ENCODE assay signal across 28 mouse cellular contexts in genomic region chr3:61582927-61583326, GRCm38 (mm10).
DNase-seq lines count a peak whose midpoint lies in the region; ATAC-seq and TF ChIP-seq lines count a peak whose summit lies in the region.
"Had no signal": no experiment of that assay in that cellular context is flagged by ENCODE, and none has a peak within 500 bp of the region (broad histone marks: within the 10 kb centered on the region; RNA-seq: fewer than 3 reads in every experiment).

No protein-coding gene starts in this region.

- no peaks in the 10 kb centered on the region for H3K36me3 ChIP-seq in midbrain, postnatal 0 days (ENCODE audit: insufficient read depth, low read length)
- H3K36me3 ChIP-seq in midbrain, embryonic 11.5 days (ENCODE audit: control insufficient read depth, insufficient read depth, low read length) = no peaks in the 10 kb centered on the region
- H3K36me3 ChIP-seq in embryonic facial prominence, embryonic 15.5 days = no peaks in the 10 kb centered on the region
- H3K36me3 ChIP-seq: forebrain, embryonic 12.5 days; heart, embryonic 10.5 days; heart, embryonic 15.5 days; neural tube, embryonic 15.5 days had no signal

- no peaks in the 10 kb centered on the region for H3K9me3 ChIP-seq in midbrain, postnatal 0 days (ENCODE audit: low read length)
- H3K9me3 ChIP-seq in midbrain, embryonic 11.5 days (ENCODE audit: control insufficient read depth, low read length) = no peaks in the 10 kb centered on the region
- no peaks in the 10 kb centered on the region for H3K9me3 ChIP-seq in embryonic facial prominence, embryonic 15.5 days (replicated peaks)
- H3K9me3 ChIP-seq: forebrain, embryonic 12.5 days; heart, embryonic 10.5 days; heart, embryonic 15.5 days; neural tube, embryonic 15.5 days had no signal

- no peak overlapping the region for H3K9ac ChIP-seq in midbrain, postnatal 0 days (replicated peaks; ENCODE audit: low read length, poor library complexity, severe bottlenecking)
- no peak overlapping the region for H3K9ac ChIP-seq in midbrain, embryonic 11.5 days (ENCODE audit: low read length)
- H3K9ac ChIP-seq in embryonic facial prominence, embryonic 15.5 days = no peak overlapping the region
- H3K9ac ChIP-seq: forebrain, embryonic 12.5 days; heart, embryonic 15.5 days; liver, embryonic 14.5 days; neural tube, embryonic 15.5 days had no signal

- no peak overlapping the region for H3K4me3 ChIP-seq in midbrain, postnatal 0 days (ENCODE audit: low read depth, low read length)
- no peak overlapping the region for H3K4me3 ChIP-seq in midbrain, embryonic 11.5 days (ENCODE audit: low read depth, low read length)
- H3K4me3 ChIP-seq in embryonic facial prominence, embryonic 15.5 days (replicated peaks) = no peak overlapping the region
- H3K4me3 ChIP-seq: forebrain, embryonic 12.5 days; heart, embryonic 10.5 days; heart, embryonic 15.5 days; neural tube, embryonic 15.5 days had no signal

- peak; percentile 77; the same call in 1 of the 2 replicates for ATAC-seq in frontal cortex, adult (ENCODE audit: low TSS enrichment)
- ATAC-seq in midbrain, postnatal 0 days (ENCODE audit: low FRiP score) = no peak
- no peak for ATAC-seq in midbrain, embryonic 11.5 days (ENCODE audit: low FRiP score)
- peak; percentile 34; the same call in 1 of the 2 replicates for ATAC-seq in embryonic facial prominence, embryonic 15.5 days (ENCODE audit: insufficient number of reproducible peaks, low FRiP score, low TSS enrichment, low read depth)
- ATAC-seq: CD4-positive, CD25-positive, alpha-beta regulatory T cell, adult 4 months; inflammation-experienced regulatory T-cells, adult 6 months had no signal

- 60% methylated on average over 2 of the region's 2 CpGs for WGBS in midbrain, postnatal 0 days
- WGBS in midbrain, embryonic 11.5 days = 91% methylated on average over 2 of the region's 2 CpGs
- WGBS in embryonic facial prominence, embryonic 15.5 days = 78% methylated on average over 2 of the region's 2 CpGs

- no peaks in the 10 kb centered on the region for H3K27me3 ChIP-seq in midbrain, postnatal 0 days (ENCODE audit: insufficient read depth, low read length)
- H3K27me3 ChIP-seq in midbrain, embryonic 11.5 days (ENCODE audit: control insufficient read depth, insufficient read depth, low read length) = no peaks in the 10 kb centered on the region
- H3K27me3 ChIP-seq in embryonic facial prominence, embryonic 15.5 days = no peaks in the 10 kb centered on the region
- H3K27me3 ChIP-seq: forebrain, embryonic 12.5 days; heart, embryonic 15.5 days; neural tube, embryonic 15.5 days had no signal

- H3K4me1 ChIP-seq in midbrain, postnatal 0 days (ENCODE audit: insufficient read depth, low read length) = peaks cover 3% of the 10 kb centered on the region; the same call in 1 of the 2 replicates
- H3K4me1 ChIP-seq in midbrain, embryonic 11.5 days (ENCODE audit: control insufficient read depth, insufficient read depth, low read length) = no peaks in the 10 kb centered on the region
- H3K4me1 ChIP-seq in embryonic facial prominence, embryonic 15.5 days = no peaks in the 10 kb centered on the region
- H3K4me1 ChIP-seq: forebrain, embryonic 12.5 days; heart, embryonic 10.5 days; heart, embryonic 15.5 days; neural tube, embryonic 15.5 days had no signal

- TF ChIP-seq CTCF in midbrain, postnatal 0 days (IDR thresholded peaks at IDR 0.05) = no peak

- no peak for DNase-seq in frontal cortex, postnatal 36 days (ENCODE audit: low spot score in 2 of 2)
- DNase-seq in layer of hippocampus, postnatal 14 days (ENCODE audit: low spot score in 2 of 2) = peak; percentile 4
- DNase-seq in layer of hippocampus, adult 9-11 months = no peak
- DNase-seq in midbrain, postnatal 0 days (ENCODE audit: low spot score) = peak; percentile 21
- DNase-seq in midbrain, embryonic 11.5 days (ENCODE audit: low spot score, missing footprints) = no peak
- DNase-seq: adrenal gland, postnatal 14 days; cerebellum, adult 18-20 months; cerebellum, postnatal 25 days; gastrocnemius, postnatal 25 days; heart, adult 11 months; kidney, adult 11 months; kidney, postnatal 14 days; liver; lung, adult 2 months; lung, postnatal 10 days; retina, postnatal 1 day; thymus, adult 2 months; thymus, postnatal 36 days had no signal

- H3K4me2 ChIP-seq in midbrain, postnatal 0 days (ENCODE audit: low read depth, low read length, poor library complexity, severe bottlenecking) = no peak overlapping the region
- no peak overlapping the region for H3K4me2 ChIP-seq in midbrain, embryonic 11.5 days
- no peak overlapping the region for H3K4me2 ChIP-seq in embryonic facial prominence, embryonic 15.5 days (replicated peaks)
- H3K4me2 ChIP-seq: forebrain, embryonic 12.5 days; heart, embryonic 15.5 days; neural tube, embryonic 15.5 days had no signal

- H3K27ac ChIP-seq in midbrain, postnatal 0 days (ENCODE audit: low read depth, low read length) = no peak overlapping the region
- H3K27ac ChIP-seq in midbrain, embryonic 11.5 days (ENCODE audit: low read depth, low read length) = no peak overlapping the region
- no peak overlapping the region for H3K27ac ChIP-seq in embryonic facial prominence, embryonic 15.5 days (replicated peaks)
- H3K27ac ChIP-seq: forebrain, embryonic 12.5 days; heart, embryonic 10.5 days; heart, embryonic 15.5 days; liver, embryonic 14.5 days; macrophage; neural tube, embryonic 15.5 days had no signal

Comparison
In these comparisons a context has a peak if more than half of its experiments do, and no peak if none do; other contexts are left out.
1. DNase-seq: peak in layer of hippocampus, postnatal 14 days (2 of 2) and midbrain, postnatal 0 days (single experiment); none in frontal cortex, postnatal 36 days (0 of 2), layer of hippocampus, adult 9-11 months (single experiment) and midbrain, embryonic 11.5 days (single experiment).
2. ATAC-seq: peak in frontal cortex, adult (single experiment) and embryonic facial prominence, embryonic 15.5 days (single experiment); none in midbrain, postnatal 0 days (single experiment) and midbrain, embryonic 11.5 days (single experiment).